Mouse (Mus musculus) gonadal fat pad, adult 2 months (tissue): ENCODE measurements around the gene Nelfcd. TPM values are rescaled to one million over a fixed set of nuclear protein-coding genes. Genes with fewer than 3 reads are reported as not detected.

Experiments
- DNase-seq: peaks from one replicate; pipeline ENCODE4 v3.0.0-alpha.2; 2012; ENCODE audit warnings: low read depth
- polyA plus RNA-seq: library from polyadenylated mRNA; depleted of rRNA; stranded (reverse); fragments of >200 nt; gene quantifications from 2 replicates; pipeline ENCODE4 v1.2.3, GENCODE M21; 2012; rRNA removed

Nelfcd gene
- polyA plus RNA-seq, 1 experiment, result 50.8 TPM

DNA sequence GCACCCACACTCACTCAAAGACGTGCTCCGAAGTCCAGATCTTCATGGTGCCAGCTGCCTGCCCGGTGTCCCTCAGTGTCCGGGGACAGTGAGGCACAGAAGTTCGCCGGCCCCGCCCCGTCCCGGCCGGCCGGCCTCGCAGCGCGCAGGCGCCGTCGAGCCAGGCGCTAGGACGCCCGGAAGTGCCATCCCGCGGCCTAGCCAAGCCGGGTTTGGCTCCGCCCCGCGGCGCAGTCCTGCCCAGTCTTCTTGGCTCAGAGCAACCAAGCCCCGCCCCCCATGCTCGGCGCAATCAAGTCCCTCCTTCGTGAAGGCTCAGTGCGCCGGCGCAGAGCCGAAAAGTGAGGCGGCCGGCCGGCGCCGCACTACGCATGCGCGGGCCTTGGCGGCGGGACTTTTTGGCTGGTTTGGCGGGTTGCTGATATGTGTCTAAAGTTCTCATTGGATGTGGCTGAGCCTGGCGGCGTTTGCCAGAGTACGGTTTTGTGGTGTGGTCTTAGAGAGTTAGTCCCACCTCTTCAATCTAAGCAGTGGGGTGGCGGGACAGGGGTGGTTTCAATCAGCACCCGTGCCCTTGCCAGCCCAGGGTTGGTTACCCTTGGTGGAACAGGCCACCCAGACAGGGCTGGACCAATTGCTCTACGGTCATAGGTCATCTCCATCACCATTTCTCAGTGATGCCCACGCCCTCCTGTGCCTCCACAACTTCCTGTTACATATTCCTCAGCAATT, 57.4 kb downstream of the Nelfcd start, which contains the start of gene Prelid3b:
Gene Prelid3b, minus strand, starts transcription at position 264 of the 732 bp plus-strand sequence.
- peak; percentile 68 for DNase-seq

DNA sequence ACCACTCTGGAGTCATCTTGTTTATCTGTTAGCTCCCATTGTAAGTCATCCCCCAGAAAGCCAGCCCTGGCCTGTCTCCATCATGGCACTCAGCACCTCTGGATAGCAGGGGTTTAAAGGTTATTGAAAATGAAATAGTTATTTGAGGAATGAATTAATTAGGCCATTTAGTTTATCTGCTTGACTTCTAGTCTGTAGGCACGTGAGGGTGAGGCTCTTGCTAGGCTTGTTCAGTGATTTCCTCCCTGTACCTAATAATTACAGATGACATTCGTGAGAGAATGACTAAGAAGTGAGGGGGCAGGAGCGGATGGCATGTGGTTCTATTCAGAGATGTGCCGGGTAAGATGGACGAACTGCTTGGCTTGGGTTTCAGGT, 57.9 kb downstream of the Nelfcd start:
- no peak for DNase-seq

Other genes starting within 250 kb of the Nelfcd start
- 1,261 and 1,453 TPM in 2 replicates for gene Gnas, start 131.5 kb upstream of the Nelfcd start, polyA plus RNA-seq
- gene Gm20721, start 69.1 kb upstream of the Nelfcd start, polyA plus RNA-seq, result 0.85 and 1.6 TPM in 2 replicates
- 117 and 166 TPM in 2 replicates for gene Ctsz, start 23.2 kb downstream of the Nelfcd start, polyA plus RNA-seq
- gene Tubb1, start 34.9 kb downstream of the Nelfcd start, polyA plus RNA-seq, result 0.22 and 0.35 TPM in 2 replicates
- 238 and 292 TPM in 2 replicates for gene Atp5e, start 48.3 kb downstream of the Nelfcd start, polyA plus RNA-seq
- gene Prelid3b, start 57.3 kb downstream of the Nelfcd start, polyA plus RNA-seq, result 41.6 and 53.0 TPM in 2 replicates
- 0.04 and 0.08 TPM in 2 replicates for gene Zfp831, start 227.7 kb downstream of the Nelfcd start, polyA plus RNA-seq